Mouse (Mus musculus) liver, embryonic 16.5 days (tissue): Measurements from ENCODE around the gene Astn2. TPM values are rescaled to one million over a fixed set of nuclear protein-coding genes. Genes with fewer than 3 reads are reported as not detected.

Experiments
- ATAC-seq: fragments of 200-750 bp; cut with Nextera tagmentation; 2 replicates; pipeline ENCODE4 v1.8.0; 2017; ENCODE audit warnings: low read depth, mild to moderate bottlenecking, moderate number of reproducible peaks, moderate library complexity
- H3K27ac ChIP-seq: fragments of 300-500 bp; sonication (generic); 2 replicates; pipeline ENCODE4 v1.5.1; 2014; ENCODE audit warnings: mild to moderate bottlenecking, low read length
- H3K27me3 ChIP-seq: fragments of 300-500 bp; sonication (generic); 2 replicates; pipeline ENCODE4 v1.6.1; 2014; ENCODE audit warnings: low read depth, low read length, mixed read lengths; ENCODE audit not compliant: control insufficient read depth, insufficient read depth
- H3K36me3 ChIP-seq: fragments of 300-500 bp; sonication (generic); 2 replicates; pipeline ENCODE4 v1.6.1; 2014; ENCODE audit warnings: mild to moderate bottlenecking; ENCODE audit not compliant: control insufficient read depth, insufficient read depth
- H3K4me1 ChIP-seq: fragments of 300-500 bp; sonication (generic); 2 replicates; pipeline ENCODE4 v1.6.1; 2014; ENCODE audit warnings: low read depth, low read length, mixed read lengths; ENCODE audit not compliant: control insufficient read depth
- H3K4me2 ChIP-seq: fragments of 300-500 bp; sonication (generic); 2 replicates; pipeline ENCODE4 v1.6.1; 2014; ENCODE audit warnings: low read depth, low read length, mixed read lengths
- H3K4me3 ChIP-seq: fragments of 300-500 bp; sonication (generic); 2 replicates; pipeline ENCODE4 v1.5.1; 2014; ENCODE audit warnings: low read depth, mild to moderate bottlenecking, low read length
- H3K9ac ChIP-seq: fragments of 300-500 bp; sonication (generic); 2 replicates; pipeline ENCODE4 v1.6.1; 2014; ENCODE audit warnings: low read depth, low read length
- H3K9me3 ChIP-seq: fragments of 300-500 bp; sonication (generic); replicated peaks from 2 replicates; pipeline ENCODE4 v1.6.1; 2016; ENCODE audit warnings: low read length; ENCODE audit not compliant: control insufficient read depth
- WGBS: fragments of 180-500 bp; shearing (Covaris S2); extraction: QIAGEN DNeasy Blood & Tissue Kit; methylation state at CpG from one replicate; pipeline ENCODE4 v1.1.7; 2014; ENCODE audit not compliant: insufficient replicate concordance; 5-methylcytosine and 5-hydroxymethylcytosine counted together
- polyA plus RNA-seq: library from polyadenylated mRNA; unstranded; fragments of >200 nt; fragmentation: Nextera tagmentation; extraction: Ambion mirVana; gene quantifications from 2 replicates; pipeline ENCODE4 v1.2.1, GENCODE M21; 2015

Gene Astn2
- polyA plus RNA-seq, 1 experiment from 2014 or later: not detected

GRCm38 (mm10) chr4:66232350-66232749 is 172.1 kb downstream of the Astn2 start:
- Histone ChIP-seq H3K27me3 (no peaks in the 10 kb centered on the region), H3K4me2 (no peak overlapping the region), H3K36me3 (no peaks in the 10 kb centered on the region), H3K4me1 (no peaks in the 10 kb centered on the region), H3K27ac (no peak overlapping the region), H3K4me3 (no peak overlapping the region), H3K9me3 (no peaks in the 10 kb centered on the region), H3K9ac (no peak overlapping the region)
- 58% methylated on average over 2 of the region's 2 CpGs for WGBS
- no peak for ATAC-seq

- H3K4me1 ChIP-seq: no peaks in the 10 kb centered on the region
- ATAC-seq: no peak
- no peak overlapping the region for H3K9ac ChIP-seq
- no peaks in the 10 kb centered on the region for H3K9me3 ChIP-seq
- 69% methylated on average over 4 of the region's 4 CpGs for WGBS
- H3K27ac ChIP-seq: no peak overlapping the region
- H3K36me3 ChIP-seq: no peaks in the 10 kb centered on the region
- no peak overlapping the region for H3K4me3 ChIP-seq
- H3K4me2 ChIP-seq: no peak overlapping the region
- no peaks in the 10 kb centered on the region for H3K27me3 ChIP-seq
These were observed 173.7 kb downstream of the Astn2 start for GRCm38 (mm10) chr4:66230735-66231134.

GRCm38 (mm10) chr4:66222602-66223317 is 181.7 kb downstream of the Astn2 start:
- no peak overlapping the region for H3K4me3 ChIP-seq
- no peak overlapping the region for H3K4me2 ChIP-seq
- WGBS: 44% methylated on average over 9 of the region's 9 CpGs
- H3K9ac ChIP-seq: no peak overlapping the region
- no peak overlapping the region for H3K27ac ChIP-seq
- no peaks in the 10 kb centered on the region for H3K9me3 ChIP-seq
- H3K4me1 ChIP-seq: no peaks in the 10 kb centered on the region
- no peaks in the 10 kb centered on the region for H3K27me3 ChIP-seq
- no peaks in the 10 kb centered on the region for H3K36me3 ChIP-seq
- ATAC-seq: no peak

- H3K27ac ChIP-seq: no peak overlapping the region
- no peaks in the 10 kb centered on the region for H3K4me1 ChIP-seq
- WGBS: 59% methylated on average over 9 of the region's 9 CpGs
- no peaks in the 10 kb centered on the region for H3K36me3 ChIP-seq
- no peak overlapping the region for H3K4me3 ChIP-seq
- ATAC-seq: no peak
- H3K9ac ChIP-seq: no peak overlapping the region
- no peaks in the 10 kb centered on the region for H3K27me3 ChIP-seq
- H3K9me3 ChIP-seq: no peaks in the 10 kb centered on the region
- no peak overlapping the region for H3K4me2 ChIP-seq
These were observed 189.2 kb downstream of the Astn2 start for GRCm38 (mm10) chr4:66215170-66215618.

GRCm38 (mm10) chr4:66189636-66190035 is 214.8 kb downstream of the Astn2 start:
- Histone ChIP-seq H3K27me3 (no peaks in the 10 kb centered on the region), H3K9ac (no peak overlapping the region), H3K9me3 (no peaks in the 10 kb centered on the region), H3K4me1 (no peaks in the 10 kb centered on the region), H3K4me3 (no peak overlapping the region), H3K36me3 (no peaks in the 10 kb centered on the region), H3K4me2 (no peak overlapping the region), H3K27ac (no peak overlapping the region)
- WGBS: 73% methylated on average over 8 of the region's 8 CpGs
- ATAC-seq: no peak

- no peaks in the 10 kb centered on the region for H3K4me1 ChIP-seq
- ATAC-seq: no peak
- no peak overlapping the region for H3K4me3 ChIP-seq
- H3K36me3 ChIP-seq: no peaks in the 10 kb centered on the region
- H3K27ac ChIP-seq: no peak overlapping the region
- H3K4me2 ChIP-seq: no peak overlapping the region
- H3K9me3 ChIP-seq: no peaks in the 10 kb centered on the region
- H3K9ac ChIP-seq: no peak overlapping the region
- no peaks in the 10 kb centered on the region for H3K27me3 ChIP-seq
- WGBS: 58% methylated on average over 14 of the region's 14 CpGs
These were observed 228.4 kb downstream of the Astn2 start for GRCm38 (mm10) chr4:66175887-66176533.

GRCm38 (mm10) chr4:66171583-66171982 is 232.8 kb downstream of the Astn2 start:
- no peaks in the 10 kb centered on the region for H3K9me3 ChIP-seq
- 48% methylated on average over 5 of the region's 5 CpGs for WGBS
- no peak overlapping the region for H3K4me3 ChIP-seq
- H3K4me2 ChIP-seq: no peak overlapping the region
- H3K27ac ChIP-seq: no peak overlapping the region
- no peaks in the 10 kb centered on the region for H3K27me3 ChIP-seq
- no peaks in the 10 kb centered on the region for H3K36me3 ChIP-seq
- ATAC-seq: no peak; the same call in 1 of the 2 replicates
- no peak overlapping the region for H3K9ac ChIP-seq
- no peaks in the 10 kb centered on the region for H3K4me1 ChIP-seq

GRCm38 (mm10) chr4:66170787-66171186 is 233.6 kb downstream of the Astn2 start:
- ATAC-seq: no peak
- H3K4me1 ChIP-seq: no peaks in the 10 kb centered on the region
- H3K36me3 ChIP-seq: no peaks in the 10 kb centered on the region
- no peaks in the 10 kb centered on the region for H3K9me3 ChIP-seq
- no peak overlapping the region for H3K27ac ChIP-seq
- 58% methylated on average over 3 of the region's 3 CpGs for WGBS
- H3K4me2 ChIP-seq: no peak overlapping the region
- no peak overlapping the region for H3K4me3 ChIP-seq
- no peaks in the 10 kb centered on the region for H3K27me3 ChIP-seq
- no peak overlapping the region for H3K9ac ChIP-seq

- Histone ChIP-seq H3K27ac (no peak overlapping the region), H3K4me3 (no peak overlapping the region), H3K27me3 (no peaks in the 10 kb centered on the region), H3K36me3 (no peaks in the 10 kb centered on the region), H3K9me3 (no peaks in the 10 kb centered on the region), H3K9ac (no peak overlapping the region), H3K4me2 (no peak overlapping the region), H3K4me1 (no peaks in the 10 kb centered on the region)
- WGBS: 51% methylated on average over 2 of the region's 2 CpGs
- ATAC-seq: no peak
These were observed 234.9 kb downstream of the Astn2 start for GRCm38 (mm10) chr4:66169485-66169884.
